Mouse (Mus musculus): Measurements from ENCODE around the gene Acat1. TPM values are rescaled to one million over a fixed set of nuclear protein-coding genes. Genes with fewer than 3 reads are reported as not detected.
A peak's percentile ranks its signal among the peaks of the same experiment; 100 is the strongest.

Acat1 gene
- polyA plus RNA-seq (2016; fragmentation: Nextera tagmentation; extraction: Ambion mirVana) = 29.0 and 29.9 TPM in 2 replicates

GRCm38 (mm10) chr9:53609968-53610781 lies at the start of gene Acat1:
Gene Acat1, minus strand, starts transcription at chr9:53610382.
- Histone ChIP-seq H3K27me3 (ENCODE audit: poor library complexity, severe bottlenecking) (peaks cover 14% of the 10 kb centered on the region), H3K4me1 (peaks cover 12% of the 10 kb centered on the region), H3K4me3 (peak within 1 kb of the TSS; percentile 68), H3K27ac (peak within 1 kb of the TSS; percentile 79), H3K9me3 (no peaks in the 10 kb centered on the region), H3K36me3 (replicated peaks) (peaks cover 11% of the 10 kb centered on the region)
- peak; percentile 79 for DNase-seq (ENCODE audit: extremely low spot score, low spot score)
- WGBS = 9% methylated on average over 52 of the region's 52 CpGs

GRCm38 (mm10) chr9:53634796-53635195 lies 24.6 kb upstream of the Acat1 start:
- no peak for DNase-seq (ENCODE audit: extremely low spot score, low spot score)
- Histone ChIP-seq H3K27me3 (ENCODE audit: poor library complexity, severe bottlenecking) (no peaks in the 10 kb centered on the region), H3K4me3 (no peak overlapping the region), H3K9me3 (no peaks in the 10 kb centered on the region), H3K36me3 (replicated peaks) (peaks cover 91% of the 10 kb centered on the region), H3K27ac (no peak overlapping the region), H3K4me1 (no peaks in the 10 kb centered on the region)
- 96% methylated on average over 6 of the region's 6 CpGs for WGBS

GRCm38 (mm10) chr9:53615246-53615645 lies 5.1 kb upstream of the Acat1 start:
- Histone ChIP-seq H3K9me3 (no peaks in the 10 kb centered on the region), H3K4me3 (no peak overlapping the region), H3K27me3 (ENCODE audit: poor library complexity, severe bottlenecking) (no peaks in the 10 kb centered on the region), H3K36me3 (replicated peaks) (peaks cover 56% of the 10 kb centered on the region), H3K4me1 (0 out of 2 replicates have a peak, but pooled peaks cover 2% of the 10 kb centered on the region), H3K27ac (no peak overlapping the region)
- DNase-seq (ENCODE audit: extremely low spot score, low spot score) = no peak
- WGBS = 91% methylated on average over 8 of the region's 8 CpGs

- Histone ChIP-seq H3K27me3 (ENCODE audit: poor library complexity, severe bottlenecking) (peaks cover 6% of the 10 kb centered on the region), H3K36me3 (replicated peaks) (peaks cover 46% of the 10 kb centered on the region)
- WGBS = 89% methylated on average over 4 of the region's 4 CpGs
Measured at GRCm38 (mm10) chr9:53614286-53614685, 4.1 kb upstream of the Acat1 start.

GRCm38 (mm10) chr9:53609306-53609967 lies 745 bp downstream of the Acat1 start:
- DNase-seq (ENCODE audit: extremely low spot score, low spot score) = no peak
- Histone ChIP-seq H3K9me3 (no peaks in the 10 kb centered on the region), H3K27me3 (ENCODE audit: poor library complexity, severe bottlenecking) (peaks cover 14% of the 10 kb centered on the region), H3K4me1 (peaks cover 12% of the 10 kb centered on the region), H3K27ac (peak overlapping the region; percentile 79; the same call in 1 of the 2 replicates), H3K36me3 (replicated peaks) (peaks cover 5% of the 10 kb centered on the region; the same call in 1 of the 2 replicates), H3K4me3 (peak overlapping the region; percentile 68)
- 87% methylated on average over 12 of the region's 12 CpGs for WGBS

More at GRCm38 (mm10) chr9:53614286-53614685, 4.1 kb upstream of the Acat1 start:
- Histone ChIP-seq H3K4me3 (no peak overlapping the region), H3K27ac (no peak overlapping the region), H3K9me3 (no peaks in the 10 kb centered on the region), H3K4me1 (peaks cover 12% of the 10 kb centered on the region)
- no peak for DNase-seq (ENCODE audit: extremely low spot score, low spot score)

GRCm38 (mm10) chr9:53607816-53608215 lies 2.4 kb downstream of the Acat1 start:
- no peak overlapping the region for H3K27ac ChIP-seq
- H3K4me1 ChIP-seq = peaks cover 12% of the 10 kb centered on the region
- H3K9me3 ChIP-seq = no peaks in the 10 kb centered on the region
- no peaks in the 10 kb centered on the region for H3K36me3 ChIP-seq (replicated peaks)
- H3K4me3 ChIP-seq = no peak overlapping the region
- no peak for DNase-seq (ENCODE audit: extremely low spot score, low spot score)
- 91% methylated on average over 4 of the region's 4 CpGs for WGBS
- peaks cover 14% of the 10 kb centered on the region for H3K27me3 ChIP-seq (ENCODE audit: poor library complexity, severe bottlenecking)

GRCm38 (mm10) chr9:53607192-53607591 lies 3.0 kb downstream of the Acat1 start:
- DNase-seq (ENCODE audit: extremely low spot score, low spot score) = no peak
- 87% methylated on average over 3 of the region's 3 CpGs for WGBS

GRCm38 (mm10) chr9:53604954-53605353 lies 5.2 kb downstream of the Acat1 start:
- H3K27me3 ChIP-seq (ENCODE audit: poor library complexity, severe bottlenecking) = peaks cover 14% of the 10 kb centered on the region
- no peaks in the 10 kb centered on the region for H3K36me3 ChIP-seq (replicated peaks)
- H3K4me3 ChIP-seq = no peak overlapping the region
- H3K27ac ChIP-seq = no peak overlapping the region
- 98% methylated on average over 5 of the region's 5 CpGs for WGBS
- peaks cover 6% of the 10 kb centered on the region for H3K4me1 ChIP-seq
- no peaks in the 10 kb centered on the region for H3K9me3 ChIP-seq
- DNase-seq (ENCODE audit: extremely low spot score, low spot score) = no peak

More at GRCm38 (mm10) chr9:53607192-53607591, 3.0 kb downstream of the Acat1 start:
- Histone ChIP-seq H3K4me1 (peaks cover 12% of the 10 kb centered on the region), H3K4me3 (no peak overlapping the region), H3K36me3 (replicated peaks) (no peaks in the 10 kb centered on the region), H3K27me3 (ENCODE audit: poor library complexity, severe bottlenecking) (peaks cover 14% of the 10 kb centered on the region), H3K9me3 (no peaks in the 10 kb centered on the region), H3K27ac (no peak overlapping the region)

- WGBS = 89% methylated on average over 3 of the region's 3 CpGs
- H3K4me1 ChIP-seq = no peaks in the 10 kb centered on the region
- DNase-seq (ENCODE audit: extremely low spot score, low spot score) = no peak
- H3K36me3 ChIP-seq (replicated peaks) = no peaks in the 10 kb centered on the region
- peaks cover 3% of the 10 kb centered on the region; the same call in 1 of the 2 replicates for H3K27me3 ChIP-seq (ENCODE audit: poor library complexity, severe bottlenecking)
- H3K9me3 ChIP-seq = no peaks in the 10 kb centered on the region
- H3K4me3 ChIP-seq = no peak overlapping the region
- H3K27ac ChIP-seq = no peak overlapping the region
Measured at GRCm38 (mm10) chr9:53603849-53604248, 6.3 kb downstream of the Acat1 start.

- H3K27me3 ChIP-seq (ENCODE audit: poor library complexity, severe bottlenecking) = no peaks in the 10 kb centered on the region
- H3K27ac ChIP-seq = no peak overlapping the region
- H3K36me3 ChIP-seq (replicated peaks) = no peaks in the 10 kb centered on the region
- no peak overlapping the region for H3K4me3 ChIP-seq
- H3K4me1 ChIP-seq = no peaks in the 10 kb centered on the region
- H3K9me3 ChIP-seq = no peaks in the 10 kb centered on the region
- DNase-seq (ENCODE audit: extremely low spot score, low spot score) = no peak
- whole genome bisulfite sequencing = 90% methylated on average over 1 of the region's 1 CpGs
Measured at GRCm38 (mm10) chr9:53603384-53603783, 6.8 kb downstream of the Acat1 start.

- WGBS = 95% methylated on average over 2 of the region's 2 CpGs
- Histone ChIP-seq H3K4me1 (no peaks in the 10 kb centered on the region), H3K27me3 (ENCODE audit: poor library complexity, severe bottlenecking) (no peaks in the 10 kb centered on the region), H3K4me3 (no peak overlapping the region), H3K9me3 (no peaks in the 10 kb centered on the region), H3K36me3 (replicated peaks) (no peaks in the 10 kb centered on the region), H3K27ac (no peak overlapping the region)
- DNase-seq (ENCODE audit: extremely low spot score, low spot score) = no peak
Measured at GRCm38 (mm10) chr9:53601541-53601940, 8.6 kb downstream of the Acat1 start.

- no peaks in the 10 kb centered on the region for H3K36me3 ChIP-seq (replicated peaks)
- H3K4me3 ChIP-seq = no peak overlapping the region
- 80% methylated on average over 6 of the region's 6 CpGs for WGBS
- no peak overlapping the region for H3K27ac ChIP-seq
- no peaks in the 10 kb centered on the region for H3K9me3 ChIP-seq
- no peaks in the 10 kb centered on the region for H3K4me1 ChIP-seq
- no peak for DNase-seq (ENCODE audit: extremely low spot score, low spot score)
- no peaks in the 10 kb centered on the region for H3K27me3 ChIP-seq (ENCODE audit: poor library complexity, severe bottlenecking)
Measured at GRCm38 (mm10) chr9:53598631-53599030, 11.6 kb downstream of the Acat1 start.
